Mouse (Mus musculus) olfactory bulb, adult 2 months (tissue): Measurements from ENCODE around the gene Limch1.

Experiments used
- CTCF ChIP-seq: fragments of 200-500 bp; IDR thresholded peaks from 2 replicates; pipeline ENCODE4 v1.5.1; 2012; ENCODE audit warnings: low read depth, mild to moderate bottlenecking, low read length, moderate library complexity; ENCODE audit not compliant: insufficient read depth
- POLR2A ChIP-seq: fragments of 200-500 bp; IDR thresholded peaks from 2 replicates; pipeline ENCODE4 v1.6.1; 2012; ENCODE audit warnings: mild to moderate bottlenecking, low read depth, low read length, moderate library complexity; ENCODE audit not compliant: insufficient read depth

DNA sequence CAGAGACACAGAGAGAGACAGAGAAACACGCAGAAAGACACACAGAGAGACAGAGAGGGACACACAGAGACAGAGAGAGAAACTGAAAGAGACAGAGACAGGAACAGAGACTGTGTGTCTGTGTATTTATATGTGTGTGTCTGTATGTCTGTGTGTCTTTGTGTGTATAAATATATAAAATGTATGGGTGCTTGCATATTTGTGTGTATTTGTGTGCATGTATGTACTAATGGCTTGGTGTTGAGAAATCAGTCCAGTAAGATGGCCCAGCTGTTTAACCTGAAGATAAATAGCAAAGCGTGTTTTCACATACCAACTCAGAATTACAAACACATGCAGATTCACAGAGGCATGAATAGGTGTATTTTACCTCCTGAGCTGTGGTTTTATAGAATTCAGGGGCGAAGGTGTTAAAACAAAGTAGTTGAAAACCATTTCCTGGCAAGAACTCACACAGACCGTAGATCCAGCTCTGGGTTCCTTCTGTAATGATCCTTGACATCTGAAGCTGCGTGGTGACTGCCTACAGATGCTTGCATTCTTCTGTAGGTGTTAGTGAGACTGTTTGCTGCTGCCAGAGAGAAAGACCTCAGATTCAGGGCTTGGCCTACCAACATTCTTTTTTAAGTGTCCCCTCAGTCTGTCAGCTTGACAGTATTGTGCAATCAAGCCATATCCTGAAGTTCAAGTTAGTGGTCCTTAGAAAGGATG, 140.9 kb downstream of the Limch1 start:
- TF ChIP-seq POLR2A (no peak), CTCF (no peak)
